Mouse (Mus musculus) hindbrain, embryonic 14.5 days (tissue): Measurements from ENCODE around the gene Ntrk2. TPM values are rescaled to one million over a fixed set of nuclear protein-coding genes. Genes with fewer than 3 reads are reported as not detected.

Source experiments
- ATAC-seq: fragments of 200-750 bp; cut with Nextera tagmentation; 2 replicates; pipeline ENCODE4 v1.8.0; 2017; ENCODE audit warnings: moderate number of reproducible peaks, mild to moderate bottlenecking, moderate TSS enrichment, moderate library complexity; ENCODE audit not compliant: low FRiP score
- DNase-seq: peaks from one replicate; pipeline ENCODE4 v3.0.0-alpha.2; 2015; ENCODE audit warnings: low spot score
- H3K27ac ChIP-seq: fragments of 300-500 bp; sonication (generic); 2 replicates; pipeline ENCODE4 v1.5.1; 2014; ENCODE audit warnings: mild to moderate bottlenecking, moderate library complexity
- H3K27me3 ChIP-seq: fragments of 300-500 bp; sonication (generic); 2 replicates; pipeline ENCODE4 v1.6.1; 2014; ENCODE audit warnings: mild to moderate bottlenecking, low read length, mixed read lengths; ENCODE audit not compliant: control insufficient read depth, insufficient read depth
- H3K36me3 ChIP-seq: fragments of 300-500 bp; sonication (generic); replicated peaks from 2 replicates; pipeline ENCODE4 v1.6.1; 2014; ENCODE audit not compliant: control insufficient read depth, insufficient read depth
- H3K4me1 ChIP-seq: fragments of 300-500 bp; sonication (generic); replicated peaks from 2 replicates; pipeline ENCODE4 v1.6.1; 2014; ENCODE audit warnings: antibody characterized with exemption, low read length, mixed read lengths; ENCODE audit not compliant: control insufficient read depth, insufficient read depth
- H3K4me2 ChIP-seq: fragments of 300-500 bp; sonication (generic); replicated peaks from 2 replicates; pipeline ENCODE4 v1.6.1; 2014; ENCODE audit warnings: mild to moderate bottlenecking, moderate library complexity
- H3K4me3 ChIP-seq: fragments of 300-500 bp; sonication (generic); replicated peaks from 2 replicates; pipeline ENCODE4 v1.5.1; 2014; ENCODE audit warnings: mild to moderate bottlenecking, low read length
- H3K9ac ChIP-seq: fragments of 300-500 bp; sonication (generic); 2 replicates; pipeline ENCODE4 v1.6.1; 2014
- H3K9me3 ChIP-seq: fragments of 300-500 bp; sonication (generic); 2 replicates; pipeline ENCODE4 v1.6.1; 2016; ENCODE audit warnings: low read length; ENCODE audit not compliant: control insufficient read depth
- WGBS: fragments of 180-500 bp; shearing (Covaris S2); extraction: QIAGEN DNeasy Blood & Tissue Kit; methylation state at CpG from one replicate; pipeline ENCODE4 v1.1.7; 2014; 5-methylcytosine and 5-hydroxymethylcytosine counted together
- polyA plus RNA-seq: library from polyadenylated mRNA; unstranded; fragments of >200 nt; fragmentation: Nextera tagmentation; extraction: Ambion mirVana; gene quantifications from 2 replicates; pipeline ENCODE4 v1.2.1, GENCODE M21; 2014

Gene Ntrk2
- polyA plus RNA-seq, 1 experiment from 2014 or later = 108 TPM

- no peak overlapping the region for H3K9ac ChIP-seq
- no peaks in the 10 kb centered on the region for H3K9me3 ChIP-seq
- ATAC-seq = no peak
- peak overlapping the region; percentile 11; the same call in 1 of the 2 replicates for H3K27ac ChIP-seq
- WGBS = 75% methylated on average over 6 of the region's 6 CpGs
- peaks cover 7% of the 10 kb centered on the region; the same call in 1 of the 2 replicates for H3K4me1 ChIP-seq
- no peaks in the 10 kb centered on the region for H3K36me3 ChIP-seq
- DNase-seq = no peak
- H3K4me2 ChIP-seq = no peak overlapping the region
- no peak overlapping the region for H3K4me3 ChIP-seq
- H3K27me3 ChIP-seq = no peaks in the 10 kb centered on the region
These were observed 107.9 kb downstream of the Ntrk2 start for GRCm38 (mm10) chr13:58914061-58914814.

GRCm38 (mm10) chr13:58916348-58916747, 110.0 kb downstream of the Ntrk2 start:
- H3K27me3 ChIP-seq = no peaks in the 10 kb centered on the region
- H3K9me3 ChIP-seq = no peaks in the 10 kb centered on the region
- 100% methylated on average over 2 of the region's 2 CpGs for WGBS
- ATAC-seq = no peak
- H3K36me3 ChIP-seq = no peaks in the 10 kb centered on the region
- peaks cover 7% of the 10 kb centered on the region; the same call in 1 of the 2 replicates for H3K4me1 ChIP-seq
- no peak for DNase-seq
- no peak overlapping the region for H3K4me3 ChIP-seq
- H3K4me2 ChIP-seq = no peak overlapping the region
- no peak overlapping the region for H3K9ac ChIP-seq
- no peak overlapping the region for H3K27ac ChIP-seq

- Histone ChIP-seq H3K36me3 (no peaks in the 10 kb centered on the region), H3K9me3 (no peaks in the 10 kb centered on the region), H3K27ac (no peak overlapping the region), H3K27me3 (no peaks in the 10 kb centered on the region), H3K4me1 (no peaks in the 10 kb centered on the region; the same call in 1 of the 2 replicates), H3K9ac (no peak overlapping the region), H3K4me3 (no peak overlapping the region), H3K4me2 (no peak overlapping the region)
- WGBS = 95% methylated on average over 7 of the region's 7 CpGs
- DNase-seq = no peak
- no peak for ATAC-seq
These were observed 113.9 kb downstream of the Ntrk2 start for GRCm38 (mm10) chr13:58920241-58920640.

GRCm38 (mm10) chr13:58921255-58921654, 114.9 kb downstream of the Ntrk2 start:
- no peaks in the 10 kb centered on the region for H3K4me1 ChIP-seq
- no peak overlapping the region for H3K4me3 ChIP-seq
- no peaks in the 10 kb centered on the region for H3K9me3 ChIP-seq
- no peak overlapping the region for H3K9ac ChIP-seq
- no peaks in the 10 kb centered on the region for H3K27me3 ChIP-seq
- H3K4me2 ChIP-seq = no peak overlapping the region
- H3K36me3 ChIP-seq = no peaks in the 10 kb centered on the region; the same call in 1 of the 2 replicates
- no peak overlapping the region for H3K27ac ChIP-seq
- DNase-seq (no peak), ATAC-seq (no peak)
- 89% methylated on average over 3 of the region's 3 CpGs for WGBS

- H3K9me3 ChIP-seq = no peaks in the 10 kb centered on the region
- no peaks in the 10 kb centered on the region for H3K27me3 ChIP-seq
- no peak for ATAC-seq
- no peak for DNase-seq
- H3K9ac ChIP-seq = no peak overlapping the region
- H3K4me3 ChIP-seq = no peak overlapping the region
- no peak overlapping the region for H3K4me2 ChIP-seq
- no peaks in the 10 kb centered on the region; the same call in 1 of the 2 replicates for H3K36me3 ChIP-seq
- no peaks in the 10 kb centered on the region for H3K4me1 ChIP-seq
- 90% methylated on average over 10 of the region's 10 CpGs for WGBS
- no peak overlapping the region for H3K27ac ChIP-seq
These were observed 115.3 kb downstream of the Ntrk2 start for GRCm38 (mm10) chr13:58921705-58922104.

GRCm38 (mm10) chr13:58922174-58922573, 115.8 kb downstream of the Ntrk2 start:
- Histone ChIP-seq H3K9me3 (no peaks in the 10 kb centered on the region), H3K27me3 (no peaks in the 10 kb centered on the region), H3K9ac (no peak overlapping the region), H3K4me1 (no peaks in the 10 kb centered on the region), H3K4me2 (no peak overlapping the region), H3K36me3 (no peaks in the 10 kb centered on the region; the same call in 1 of the 2 replicates), H3K27ac (no peak overlapping the region), H3K4me3 (no peak overlapping the region)
- WGBS = 80% methylated on average over 15 of the region's 15 CpGs
- DNase-seq (no peak), ATAC-seq (no peak)

- Histone ChIP-seq H3K36me3 (no peaks in the 10 kb centered on the region; the same call in 1 of the 2 replicates), H3K9ac (no peak overlapping the region), H3K27me3 (no peaks in the 10 kb centered on the region), H3K4me1 (peaks cover 2% of the 10 kb centered on the region; the same call in 1 of the 2 replicates), H3K4me3 (no peak overlapping the region), H3K9me3 (no peaks in the 10 kb centered on the region), H3K4me2 (no peak overlapping the region), H3K27ac (no peak overlapping the region)
- ATAC-seq = no peak
- 89% methylated on average over 7 of the region's 7 CpGs for WGBS
- no peak for DNase-seq
These were observed 117.1 kb downstream of the Ntrk2 start for GRCm38 (mm10) chr13:58923496-58923895.

GRCm38 (mm10) chr13:58924486-58924885, 118.1 kb downstream of the Ntrk2 start:
- H3K27me3 ChIP-seq = no peaks in the 10 kb centered on the region
- peaks cover 8% of the 10 kb centered on the region; the same call in 1 of the 2 replicates for H3K4me1 ChIP-seq
- 74% methylated on average over 3 of the region's 3 CpGs for WGBS
- no peak overlapping the region for H3K4me2 ChIP-seq
- no peaks in the 10 kb centered on the region; the same call in 1 of the 2 replicates for H3K36me3 ChIP-seq
- H3K9ac ChIP-seq = no peak overlapping the region
- no peak for ATAC-seq
- no peak overlapping the region for H3K27ac ChIP-seq
- H3K4me3 ChIP-seq = no peak overlapping the region
- no peak for DNase-seq
- no peaks in the 10 kb centered on the region for H3K9me3 ChIP-seq

- Histone ChIP-seq H3K4me1 (peaks cover 12% of the 10 kb centered on the region; the same call in 1 of the 2 replicates), H3K9me3 (no peaks in the 10 kb centered on the region), H3K9ac (no peak overlapping the region), H3K27me3 (no peaks in the 10 kb centered on the region), H3K27ac (no peak overlapping the region), H3K36me3 (no peaks in the 10 kb centered on the region; the same call in 1 of the 2 replicates), H3K4me2 (no peak overlapping the region), H3K4me3 (no peak overlapping the region)
- no peak for DNase-seq
- WGBS = 96% methylated on average over 3 of the region's 3 CpGs
- ATAC-seq = no peak
These were observed 120.8 kb downstream of the Ntrk2 start for GRCm38 (mm10) chr13:58927186-58927585.
